Mouse (Mus musculus): ENCODE measurements at regions not wholly inside any gene's neighbourhood (a gene's known extent, or its start where the extent isn't known, plus 50 kb on each side); places are given as distances from the start of the nearest gene placed in this dataset.
A peak's percentile ranks its signal among the peaks of the same experiment; 100 is the strongest.
"Not testable (repeated sequence)": the region's sequence is repeated elsewhere in the genome, so short reads cannot be mapped to it uniquely, and the experiment has no call there.

DNA sequence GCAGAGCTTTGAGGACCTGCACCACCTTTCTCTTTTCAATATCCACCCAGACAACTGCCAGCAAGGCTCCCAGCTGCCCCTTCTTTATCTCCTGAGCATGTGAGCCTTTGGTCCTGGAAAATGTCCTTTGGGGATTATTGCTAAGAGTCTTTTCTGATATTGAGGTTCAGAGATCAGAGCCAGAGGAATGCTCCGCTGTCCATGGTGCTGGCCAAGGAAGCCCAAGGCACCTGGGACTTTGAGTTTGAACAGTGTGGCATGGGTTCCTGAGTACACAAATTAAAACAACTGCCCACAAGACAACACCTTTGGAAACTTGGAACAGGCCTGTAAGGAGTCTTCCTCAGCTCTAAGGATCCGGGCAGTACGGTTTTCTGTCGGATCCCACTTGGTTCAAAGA is 52.6 kb upstream of the Slc28a3 start:
- DNase-seq = peak; percentile 36

DNA sequence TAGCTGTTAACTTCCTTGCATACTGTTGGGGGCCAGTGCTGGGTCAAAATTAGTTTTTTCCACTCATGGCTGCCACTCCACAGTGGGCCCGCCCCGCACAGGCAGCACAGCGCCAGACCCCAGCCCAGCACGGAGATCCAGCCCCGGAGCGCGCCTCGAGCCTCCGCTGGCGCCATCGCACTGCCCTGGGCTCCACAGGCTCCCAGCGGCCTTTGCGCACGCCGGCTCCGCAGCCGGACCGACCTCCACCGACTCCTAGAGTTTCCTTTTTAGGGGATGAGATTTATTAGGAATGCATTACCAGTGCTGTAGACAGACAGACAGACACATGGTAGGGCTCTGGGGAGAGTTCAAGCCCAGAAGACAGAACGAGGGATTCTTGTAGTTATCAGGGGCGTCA is 58.0 kb upstream of the Slc28a3 start:
- DNase-seq = no peak

DNA sequence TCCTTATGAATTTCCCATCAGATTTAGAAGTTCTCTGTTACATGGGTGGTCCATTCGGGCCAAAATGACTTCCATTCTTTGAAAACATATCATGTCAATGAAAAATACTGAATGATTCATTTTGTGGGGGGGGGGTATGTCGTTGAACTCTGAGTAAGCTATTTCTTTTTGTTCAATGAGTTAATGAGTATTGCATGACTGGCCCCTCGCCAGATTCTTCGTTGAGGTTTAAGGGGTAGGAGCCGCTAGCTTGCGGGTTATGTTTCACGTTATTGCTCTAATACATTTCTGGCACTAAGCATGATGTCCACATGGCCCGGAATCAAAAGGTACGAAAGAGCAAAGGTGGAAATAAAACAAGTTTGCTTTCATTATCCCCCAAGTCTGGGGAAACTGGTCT is 59.5 kb upstream of the Slc28a3 start:
- DNase-seq = peak; percentile 13

DNA sequence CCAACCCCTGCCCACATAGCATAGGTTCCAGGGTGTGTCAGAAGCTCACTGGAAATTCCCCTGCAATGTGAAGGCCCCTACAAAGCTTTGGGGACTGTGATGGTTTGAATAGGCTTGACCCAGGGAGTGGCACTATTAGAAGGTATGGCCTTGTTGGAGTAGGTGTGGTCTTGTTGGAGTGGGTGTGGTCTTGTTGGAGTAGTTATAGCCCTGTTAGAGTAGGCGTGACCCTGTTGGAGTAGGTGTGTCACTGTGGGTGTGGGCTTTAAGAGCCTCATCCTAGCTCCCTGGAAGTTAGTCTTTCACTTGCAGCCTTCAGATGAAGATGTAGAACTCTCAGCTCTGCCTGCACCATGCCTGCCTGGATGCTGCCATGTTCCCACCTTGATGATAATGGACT is 64.9 kb upstream of the Slc28a3 start:
- not testable (repeated sequence) for DNase-seq

DNA sequence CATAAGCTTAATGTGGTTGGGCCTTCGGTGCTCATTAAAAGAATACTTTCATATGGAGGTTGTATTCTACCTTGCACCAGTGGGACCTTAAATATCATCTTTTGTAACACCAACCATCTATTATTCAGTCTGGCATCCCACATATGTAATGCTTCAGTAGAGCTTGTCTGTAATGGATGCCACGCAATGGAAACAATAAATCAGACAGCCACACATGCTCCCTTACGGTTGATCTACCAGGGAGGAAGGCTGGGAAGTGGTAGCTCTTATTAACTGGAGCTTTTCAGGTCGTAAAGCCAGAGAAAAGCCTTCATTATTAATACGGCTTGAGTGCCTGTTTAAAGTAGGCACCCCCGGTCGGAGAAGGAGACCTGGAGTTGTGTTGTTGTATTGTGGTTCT is 66.8 kb upstream of the Slc28a3 start:
- DNase-seq = no peak

DNA sequence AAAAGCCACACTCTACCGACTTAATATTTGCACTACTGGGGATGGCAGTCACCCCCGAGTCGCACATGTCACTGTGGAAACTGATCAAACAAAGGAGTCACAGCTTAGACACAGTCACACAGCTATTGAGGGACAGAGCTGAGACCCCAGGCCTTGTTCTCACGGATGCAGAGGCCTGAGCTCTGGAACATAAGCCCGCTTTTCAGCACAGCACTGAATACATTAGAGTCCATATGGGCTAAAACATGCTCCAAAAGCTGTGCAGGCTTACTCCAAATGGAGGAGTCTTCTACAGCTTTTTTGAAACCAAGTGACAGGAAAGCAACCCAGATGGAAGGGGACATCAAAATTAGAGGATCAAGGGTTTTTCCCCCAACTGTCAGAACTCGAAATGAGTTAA is 69.0 kb upstream of the Slc28a3 start:
- DNase-seq = no peak

DNA sequence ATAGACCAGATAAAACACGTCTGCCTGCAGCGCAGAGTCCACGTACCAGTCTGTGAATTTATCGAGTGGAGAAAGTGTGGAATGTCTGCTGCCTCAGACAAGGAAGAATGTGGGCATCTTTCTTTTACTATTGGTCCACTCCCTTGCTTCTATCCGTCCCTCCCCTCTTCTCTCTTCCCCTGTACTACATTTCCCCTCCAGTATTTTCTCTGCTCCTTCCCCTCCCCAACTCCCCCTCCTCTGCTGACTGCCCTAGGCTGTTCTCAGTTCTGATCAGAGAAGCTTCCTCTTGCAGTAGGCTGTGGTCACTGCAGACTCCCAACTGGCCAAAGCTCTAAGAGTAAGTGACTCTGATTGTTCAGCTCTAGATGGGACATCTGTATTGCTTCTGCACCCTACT is 76.1 kb upstream of the Slc28a3 start:
- no peak for DNase-seq

DNA sequence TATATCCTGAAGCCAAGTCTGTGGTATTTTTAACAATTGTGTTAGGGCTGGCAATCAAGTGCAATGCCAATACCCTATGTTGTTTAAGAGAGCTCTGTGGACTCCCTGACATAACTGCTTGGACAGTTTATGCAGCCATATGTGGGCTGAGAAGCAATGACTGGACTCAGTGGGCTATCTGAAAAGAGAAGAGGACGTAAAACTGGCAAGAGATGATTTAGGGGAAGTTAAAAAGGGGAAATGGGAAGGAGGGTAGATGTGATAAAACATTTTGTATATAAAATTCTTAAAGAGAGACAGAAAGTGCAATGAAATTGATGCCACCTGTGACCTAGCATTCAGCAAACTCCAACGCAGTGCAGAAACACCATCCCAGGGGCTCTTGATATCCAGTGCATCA is 76.9 kb upstream of the Slc28a3 start:
- DNase-seq = no peak

DNA sequence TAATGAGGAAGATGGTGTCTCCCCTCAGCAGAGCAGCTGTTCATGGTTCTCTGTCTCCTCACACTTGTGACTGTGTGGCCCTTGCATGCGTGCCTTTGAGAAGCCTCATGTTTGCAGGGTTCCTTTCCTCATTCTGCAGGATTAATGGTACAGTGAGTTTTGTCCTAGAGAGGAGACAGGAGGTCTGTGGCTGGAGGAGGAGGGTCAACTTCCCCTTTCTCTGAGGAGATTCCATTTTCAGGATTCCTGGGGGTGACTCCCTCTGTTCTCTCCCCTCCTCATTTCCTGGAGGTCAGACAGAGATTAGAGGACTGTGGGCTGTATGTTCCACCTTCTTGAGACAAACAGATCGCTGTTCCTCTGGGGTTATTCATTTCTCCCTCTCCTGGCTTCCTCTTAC is 77.6 kb upstream of the Slc28a3 start:
- DNase-seq = no peak

DNA sequence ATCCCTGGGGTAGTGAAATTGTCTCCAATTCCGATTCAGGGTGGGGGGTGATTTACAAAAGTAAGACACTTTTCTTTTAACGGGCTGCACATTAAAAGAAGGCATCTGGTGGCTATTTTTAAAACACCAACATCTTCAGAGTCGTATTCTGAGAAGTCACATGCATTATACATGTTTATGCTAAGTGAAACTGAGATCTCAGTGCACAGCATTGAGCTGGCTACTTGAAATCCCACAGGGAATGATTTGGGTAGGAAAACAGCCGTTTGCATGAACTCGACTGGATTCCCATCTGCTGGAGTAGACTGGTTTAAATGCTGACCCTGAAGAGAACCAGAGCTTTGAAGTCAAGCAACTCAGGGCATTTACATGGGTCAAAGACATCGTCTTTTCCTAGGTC is 84.0 kb upstream of the Slc28a3 start:
- no peak for DNase-seq

DNA sequence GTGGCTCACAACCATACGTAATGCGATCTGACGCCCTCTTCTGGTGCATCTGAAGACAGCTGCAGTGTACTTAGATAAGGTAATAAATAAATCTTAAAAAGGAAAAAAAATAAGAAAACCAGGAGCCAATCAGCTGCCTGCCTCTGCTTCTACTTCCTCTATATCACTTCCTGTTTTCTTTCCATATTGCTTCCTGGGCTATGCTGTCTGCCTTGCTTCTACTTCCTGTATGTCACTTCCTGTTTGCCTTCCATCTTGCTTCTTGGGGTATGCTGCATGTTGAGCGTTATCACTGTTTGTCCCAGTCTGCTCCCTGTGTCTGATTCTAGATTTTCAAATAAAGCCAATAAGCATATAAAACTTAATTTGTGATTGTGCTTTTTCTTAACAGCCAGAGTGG is 85.3 kb upstream of the Slc28a3 start:
- no peak for DNase-seq

DNA sequence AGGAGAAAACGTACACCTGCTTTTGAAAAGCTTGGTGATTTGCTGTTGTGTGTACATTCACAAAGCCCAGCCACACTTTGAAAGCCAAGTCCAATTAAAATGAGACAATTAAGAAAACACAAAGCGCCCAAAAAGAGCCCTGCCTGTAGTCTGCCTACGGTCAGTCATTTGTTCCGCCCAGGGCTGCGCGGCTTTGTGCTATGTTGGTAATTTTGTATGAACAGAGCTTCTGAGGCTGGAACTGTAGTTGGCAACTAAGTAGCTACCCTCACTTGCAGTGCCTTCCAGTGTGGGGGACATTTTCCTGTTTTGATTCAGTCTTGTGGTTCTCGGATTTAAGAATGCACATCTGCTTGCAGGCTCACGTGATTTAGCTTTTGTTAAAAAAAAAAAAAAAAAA is 89.3 kb upstream of the Slc28a3 start:
- DNase-seq = no peak

DNA sequence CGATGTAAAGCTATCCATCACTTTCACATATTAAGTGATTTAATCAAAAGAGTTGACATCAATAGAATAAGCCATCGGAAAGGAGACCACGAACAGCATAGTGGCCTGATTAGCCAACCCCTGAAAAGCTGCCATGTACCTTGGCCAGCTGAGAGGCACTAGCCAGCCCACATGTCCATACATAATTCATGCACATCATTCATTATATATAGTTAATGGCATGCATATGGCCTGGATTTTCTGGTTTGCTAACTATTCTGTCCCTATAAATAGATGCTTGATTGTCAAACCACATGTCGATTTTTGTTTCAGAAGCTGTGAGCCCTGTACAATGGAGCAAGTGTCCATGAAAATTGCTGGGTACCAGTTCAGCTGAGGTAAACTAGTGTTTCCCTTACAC is 93.5 kb upstream of the Slc28a3 start:
- DNase-seq = no peak

DNA sequence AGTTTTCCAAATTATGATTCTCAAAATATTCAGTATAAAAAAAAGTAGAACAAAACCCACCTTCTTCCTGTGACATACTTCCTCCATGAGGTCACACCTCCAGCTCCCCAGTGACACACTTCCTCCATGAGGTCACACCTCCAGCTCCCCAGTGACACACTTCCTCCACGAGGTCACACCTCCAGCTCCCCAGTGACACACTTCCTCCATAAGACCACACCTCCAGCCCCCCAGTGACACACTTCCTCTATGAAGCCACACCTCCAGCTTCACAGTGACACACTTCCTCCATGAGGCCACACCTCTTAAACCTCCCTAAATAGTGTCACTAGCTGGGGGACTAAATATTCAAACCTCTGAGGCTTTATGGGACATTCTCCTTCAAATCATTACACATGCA is 89.8 kb upstream of the Ntrk2 start:
- DNase-seq = no peak

DNA sequence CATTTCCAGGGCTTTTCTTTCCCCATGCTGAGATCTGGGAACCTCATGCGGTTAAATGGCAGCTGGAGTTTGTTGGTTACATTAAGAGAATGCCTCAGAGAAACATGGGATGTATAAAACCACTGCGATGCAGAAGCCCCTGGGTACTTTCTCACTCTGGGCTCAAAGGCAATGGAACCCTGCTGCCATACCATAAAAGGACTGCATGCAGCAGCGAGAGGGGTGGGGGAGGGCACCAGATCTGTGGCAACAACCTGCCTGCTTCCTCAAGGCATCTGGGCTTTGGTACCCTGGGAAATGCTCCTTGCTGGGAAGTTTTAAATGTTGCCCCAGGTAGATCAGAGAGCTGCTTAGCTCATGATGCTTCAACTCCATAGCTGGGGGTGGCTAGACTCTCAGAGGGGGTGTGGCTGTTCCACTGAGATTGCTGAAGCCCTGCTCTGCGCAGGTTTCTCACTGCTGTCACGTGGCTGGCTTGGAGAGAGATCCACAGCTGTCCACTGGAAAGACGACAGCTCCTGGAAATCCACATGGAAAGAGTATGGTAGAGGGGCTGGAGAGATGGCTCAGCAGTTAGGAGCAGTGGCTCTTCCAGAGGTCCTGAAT is 75.8 kb upstream of the Ntrk2 start:
- no peak for DNase-seq

DNA sequence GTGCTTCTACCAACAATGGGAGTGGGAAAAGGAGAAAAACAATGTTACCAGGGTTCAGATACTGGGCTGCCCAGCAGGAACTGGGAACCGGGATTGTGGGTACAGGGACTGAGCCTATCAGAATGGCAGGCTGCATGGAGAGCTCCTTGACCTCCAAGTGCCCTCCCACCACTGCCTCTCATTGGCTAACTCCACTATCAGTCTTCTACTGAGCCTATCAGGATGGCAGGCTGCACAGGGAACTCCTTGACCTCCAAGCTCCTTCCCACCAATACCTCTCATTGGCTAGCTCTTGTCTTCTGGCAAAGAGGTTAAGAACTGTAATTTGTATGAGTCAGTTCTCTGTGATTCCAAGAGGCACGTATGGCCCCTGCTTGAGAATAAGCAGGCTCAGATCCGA is 73.6 kb upstream of the Ntrk2 start:
- DNase-seq = no peak

DNA sequence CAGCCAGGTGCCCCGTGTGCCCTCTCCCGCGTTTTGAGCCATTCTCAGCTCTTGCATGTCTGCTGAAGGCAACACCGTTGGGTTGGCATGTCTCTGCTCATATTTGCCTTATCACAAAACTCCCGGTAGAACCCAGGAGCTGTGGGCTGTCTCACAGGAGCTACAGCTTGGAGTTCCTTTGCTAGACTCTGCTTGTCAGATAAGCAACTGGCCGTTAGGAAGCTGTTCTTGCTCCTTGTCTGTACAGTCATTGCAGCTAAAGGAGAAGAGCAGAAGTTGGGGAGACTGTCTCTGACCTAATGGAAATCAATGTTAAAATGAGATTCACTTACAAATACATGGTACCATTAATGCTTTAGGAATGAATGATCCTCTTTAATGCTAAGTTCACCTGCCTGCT is 72.8 kb upstream of the Ntrk2 start:
- DNase-seq = no peak

DNA sequence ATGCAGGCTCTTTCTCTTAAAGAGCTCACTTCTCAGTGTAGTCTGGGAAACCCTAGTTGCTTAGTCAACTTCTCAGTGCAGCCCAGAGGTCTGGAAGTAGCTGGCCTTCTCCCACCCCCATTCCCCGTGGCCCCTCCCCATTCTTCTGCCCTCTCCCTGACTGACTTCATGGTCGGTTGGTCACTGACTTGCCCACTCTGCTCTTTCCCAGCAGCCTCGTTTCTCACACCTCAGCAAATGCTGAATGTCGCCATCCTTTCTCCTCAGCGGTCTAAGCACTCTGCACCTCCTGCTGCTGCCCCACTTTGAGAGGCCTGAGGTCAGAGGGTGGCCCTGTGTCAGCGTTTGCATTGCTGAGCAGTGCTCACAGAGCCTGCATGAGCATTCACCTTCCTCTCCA is 70.8 kb upstream of the Ntrk2 start:
- DNase-seq = no peak

DNA sequence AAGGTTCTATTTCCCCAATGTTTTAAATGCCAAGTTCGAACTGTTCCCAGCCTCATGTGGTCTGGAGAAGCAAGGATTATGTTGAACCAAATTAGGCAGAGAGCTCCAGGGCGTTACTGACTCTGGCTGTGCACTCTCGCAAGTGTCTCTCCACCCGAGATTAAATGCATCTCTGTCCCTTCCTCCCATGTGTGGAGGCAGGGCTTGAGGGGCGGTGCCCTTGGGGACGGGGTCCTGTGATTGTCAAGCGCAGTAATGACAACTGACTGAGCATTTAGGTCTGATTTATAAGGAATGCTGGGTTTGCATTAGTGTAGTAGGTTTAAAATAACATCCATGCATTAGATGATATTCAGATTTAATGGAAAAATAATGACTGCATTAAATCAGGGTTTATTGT is 65.6 kb upstream of the Ntrk2 start:
- no peak for DNase-seq

DNA sequence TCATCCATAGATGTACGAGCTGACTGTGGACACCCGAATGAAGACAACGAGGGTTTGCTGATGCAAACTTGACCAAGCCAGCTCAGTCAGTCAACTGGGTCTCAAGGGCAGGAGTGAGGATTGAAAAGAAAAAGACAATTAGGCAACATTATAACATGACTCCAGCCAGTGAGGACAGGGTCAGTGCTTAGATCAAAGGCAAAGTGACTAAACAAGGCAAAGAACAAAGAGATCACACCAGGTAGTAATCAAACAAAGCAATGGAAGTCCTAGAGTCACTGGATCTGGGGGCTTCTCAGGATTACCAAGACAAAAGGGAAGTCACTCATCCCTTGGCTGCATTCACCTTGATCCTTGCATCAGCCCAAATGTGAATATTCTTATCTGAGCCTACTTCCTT is 60.3 kb upstream of the Ntrk2 start:
- no peak for DNase-seq

DNA sequence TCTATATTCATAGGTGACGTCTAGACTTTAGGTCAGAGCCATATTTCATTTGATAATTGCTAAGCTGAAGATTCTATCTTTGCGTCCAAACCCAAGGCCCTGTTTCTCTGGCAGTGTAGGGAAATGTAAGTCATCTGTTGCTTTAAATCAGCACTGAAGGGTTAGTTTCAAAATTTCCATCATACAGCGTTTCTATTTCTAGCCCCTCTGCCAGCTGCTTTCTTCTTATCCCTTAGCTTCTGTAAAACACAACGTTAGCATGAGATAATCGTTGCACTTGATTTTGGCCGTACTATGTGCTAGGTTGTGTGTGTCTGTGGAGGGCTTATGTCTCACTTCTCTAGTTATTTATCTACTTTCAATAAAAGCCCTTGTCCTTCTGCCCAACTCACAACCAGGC is 58.7 kb upstream of the Ntrk2 start:
- DNase-seq = no peak

DNA sequence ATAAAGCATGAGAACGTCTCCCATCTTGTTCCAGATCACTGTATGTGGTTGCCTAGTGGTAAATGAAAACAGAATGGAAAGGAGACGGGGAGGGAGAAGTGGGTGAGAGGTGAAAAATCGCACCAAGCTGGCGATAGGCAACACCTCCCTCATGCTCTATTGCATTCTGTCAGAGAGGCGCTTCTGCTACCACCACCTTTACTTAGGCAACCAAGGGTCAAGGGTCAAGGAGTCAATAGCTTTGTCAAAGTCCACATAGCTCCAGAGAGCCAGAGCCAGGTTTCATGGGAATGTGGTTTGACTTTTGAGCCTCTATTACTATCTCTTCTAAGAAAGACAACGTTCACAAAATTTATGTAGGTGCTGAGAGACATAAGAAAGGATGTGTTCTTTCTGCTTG is 50.2 kb upstream of the Ntrk2 start:
- DNase-seq = no peak

All from gastrocnemius, postnatal 10 days (tissue).